Mouse (Mus musculus) T-cell, adult 2 months (primary cell): Measurements from ENCODE around the gene Nfia.
A peak's percentile ranks its signal among the peaks of the same experiment; 100 is the strongest.

ENCODE experiments used
- DNase-seq: peaks from one replicate; pipeline ENCODE4 v3.0.0; 2022; ENCODE audit warnings: low spot score

Nfia gene

GRCm38 (mm10) chr4:97772641-97773040 is at the start of gene Nfia:
Gene Nfia (plus strand): TSS chr4:97772734.
- no peak for DNase-seq

DNA sequence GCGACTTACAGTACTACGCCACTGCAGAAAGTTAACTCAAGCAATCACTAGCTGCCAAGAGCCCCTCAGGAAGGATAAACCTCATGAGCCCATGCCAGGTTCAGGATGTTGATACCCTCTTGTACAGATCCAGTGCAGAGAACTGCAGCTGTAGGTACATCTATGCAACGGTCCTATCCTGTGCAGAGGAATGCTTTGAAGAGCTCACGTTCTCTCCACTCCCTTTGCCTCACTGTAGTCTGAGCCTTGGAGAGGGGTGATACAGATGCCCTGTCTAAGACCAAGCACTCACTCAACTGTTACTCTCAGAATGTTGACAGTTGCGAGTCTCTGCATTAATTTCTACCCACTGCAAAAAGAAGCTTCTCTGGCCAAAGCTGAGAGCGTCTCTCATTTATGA is 49.2 kb upstream of the Nfia start:
- DNase-seq = no peak

GRCm38 (mm10) chr4:97728520-97728919 is 44.0 kb upstream of the Nfia start:
- no peak for DNase-seq

DNA sequence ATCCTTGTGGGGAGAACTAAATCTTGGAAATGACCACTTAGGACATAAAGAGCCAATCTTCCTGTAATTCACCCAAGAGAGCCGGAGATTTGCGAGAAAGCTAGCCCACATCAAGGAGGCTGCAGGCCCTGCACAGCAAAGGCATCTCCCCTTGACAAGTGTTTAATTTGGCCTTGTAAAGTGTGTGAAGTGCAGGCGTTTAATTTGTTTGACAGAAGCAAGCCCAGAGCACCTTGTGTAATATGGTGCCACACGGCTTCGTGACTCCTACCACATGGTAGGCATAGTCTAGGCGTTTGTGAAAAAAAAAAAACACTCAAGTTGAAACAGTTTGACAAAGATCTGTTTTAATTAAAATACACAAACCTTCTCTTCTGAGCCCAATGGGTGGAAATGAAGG is 42.5 kb upstream of the Nfia start:
- no peak for DNase-seq

GRCm38 (mm10) chr4:97730416-97730815 is 42.1 kb upstream of the Nfia start:
- DNase-seq = no peak

DNA sequence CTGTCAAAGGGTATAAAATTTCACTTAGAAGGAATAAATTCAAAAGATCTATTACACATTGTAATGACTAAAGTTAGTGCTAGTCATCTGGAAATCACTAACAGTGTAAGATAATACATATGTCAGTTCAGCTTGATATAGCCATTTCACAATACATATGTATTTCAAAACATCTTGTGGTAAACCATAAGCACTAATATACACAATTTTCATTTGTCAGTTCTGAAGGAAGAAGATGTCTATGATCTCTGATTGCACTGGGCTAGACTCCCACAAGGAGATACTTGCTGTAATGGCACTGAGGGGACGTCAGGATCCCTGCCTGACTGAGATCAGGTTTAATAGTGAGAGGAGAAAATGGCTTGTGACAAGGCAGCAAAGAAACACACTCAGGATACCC is 39.1 kb upstream of the Nfia start:
- no peak for DNase-seq

GRCm38 (mm10) chr4:97743932-97744331 is 28.6 kb upstream of the Nfia start:
- no peak for DNase-seq

DNA sequence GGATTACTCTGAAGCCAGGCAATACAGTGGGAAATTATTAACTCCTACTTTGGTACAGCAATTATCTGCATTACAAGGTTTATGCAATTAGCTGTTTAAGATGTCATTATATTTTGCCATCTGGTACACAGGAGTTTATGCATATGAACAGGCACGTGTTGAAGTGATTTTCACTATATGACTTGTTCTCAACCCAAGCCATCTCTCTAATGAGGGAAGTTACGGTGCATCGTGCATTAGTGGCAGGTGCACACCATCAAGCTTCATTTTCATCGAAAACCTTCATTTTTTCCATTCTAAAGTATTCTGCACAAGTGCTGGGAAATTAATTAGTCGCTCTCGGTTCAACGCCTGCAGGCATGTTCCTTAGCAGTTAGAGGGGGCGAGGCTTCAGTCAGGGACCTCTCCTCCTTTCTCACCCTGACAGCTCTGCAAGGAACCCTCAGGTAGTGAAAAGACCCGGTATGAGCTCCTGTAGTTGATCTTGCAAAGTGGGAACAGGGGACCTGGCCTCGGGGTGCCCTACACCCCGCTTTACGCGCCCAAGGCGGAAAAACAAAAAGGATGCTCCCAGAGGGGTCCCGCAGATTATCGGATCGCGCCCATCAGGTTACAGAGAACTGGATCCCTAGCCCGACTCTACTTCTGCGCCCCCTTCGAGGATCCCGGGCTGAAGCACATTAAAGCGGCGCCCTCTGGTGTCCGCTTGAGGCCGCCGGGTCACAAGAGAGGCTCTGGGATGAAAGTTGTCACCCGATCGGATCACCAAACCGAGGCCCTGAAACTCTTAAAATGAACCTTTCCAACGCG is 27.0 kb upstream of the Nfia start:
- peak; percentile 50 for DNase-seq

DNA sequence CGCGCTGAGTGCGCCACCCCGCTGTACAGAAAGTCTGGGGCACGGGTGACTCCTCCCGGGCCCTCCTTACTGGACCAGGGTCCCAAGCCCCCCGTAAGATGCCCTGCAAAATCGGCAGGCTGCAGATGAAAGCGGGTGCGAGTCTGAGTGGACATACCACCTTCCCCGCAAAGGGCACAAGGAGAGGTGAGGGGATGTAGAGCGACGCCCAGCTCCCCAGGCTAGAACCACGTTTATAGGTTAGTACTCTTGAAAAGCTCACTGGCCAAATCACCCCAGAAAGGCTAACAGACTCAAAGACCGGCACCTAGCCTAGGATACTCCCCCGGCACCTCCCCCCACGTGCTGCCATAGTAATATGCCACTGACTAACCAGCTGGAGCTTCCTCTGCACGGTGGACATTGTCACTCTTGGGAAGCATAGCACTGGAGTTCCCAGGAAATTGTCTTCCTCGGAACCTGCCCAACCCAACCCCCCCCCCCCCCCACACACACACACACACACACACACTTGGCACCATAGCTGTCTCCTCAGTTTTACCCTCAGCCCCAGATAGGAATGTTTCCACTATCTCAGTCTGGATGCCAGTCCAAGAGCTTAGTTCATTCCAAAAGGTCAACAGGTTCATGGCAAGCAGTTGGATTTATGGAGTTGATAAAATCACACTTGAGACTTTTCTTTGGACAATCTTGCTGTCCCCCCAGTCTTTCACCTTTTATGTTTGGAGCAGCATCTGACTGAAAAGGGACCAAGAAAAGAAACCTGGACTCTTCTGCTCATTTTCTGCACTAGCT is 26.2 kb upstream of the Nfia start:
- DNase-seq = no peak

GRCm38 (mm10) chr4:97750401-97750800 is 22.1 kb upstream of the Nfia start:
- DNase-seq = no peak

- DNase-seq = peak; percentile 82
These were observed 21.5 kb upstream of the Nfia start for GRCm38 (mm10) chr4:97751030-97751482.

GRCm38 (mm10) chr4:97751483-97752251 is 20.9 kb upstream of the Nfia start:
- DNase-seq = no peak

GRCm38 (mm10) chr4:97752276-97753010 is 20.1 kb upstream of the Nfia start:
- DNase-seq = no peak

DNA sequence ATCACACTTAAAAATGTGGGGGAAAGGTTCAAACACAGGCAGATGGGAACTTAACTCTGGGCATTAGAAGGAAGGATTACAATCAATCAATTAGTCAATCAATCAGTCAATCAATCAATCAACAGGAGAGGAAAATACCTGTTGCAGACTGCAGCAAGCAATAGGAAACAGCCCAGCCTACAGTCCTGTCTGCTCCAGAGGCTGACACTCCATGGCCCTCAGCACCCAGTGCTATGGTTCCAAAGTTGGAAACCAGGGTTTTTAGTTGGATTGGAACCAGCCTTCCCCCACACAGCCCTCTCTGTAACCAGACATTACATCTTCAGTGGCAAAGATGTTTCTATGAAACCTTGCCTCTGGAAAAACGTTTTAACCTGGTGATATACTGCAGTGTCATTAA is 19.0 kb upstream of the Nfia start:
- no peak for DNase-seq

DNA sequence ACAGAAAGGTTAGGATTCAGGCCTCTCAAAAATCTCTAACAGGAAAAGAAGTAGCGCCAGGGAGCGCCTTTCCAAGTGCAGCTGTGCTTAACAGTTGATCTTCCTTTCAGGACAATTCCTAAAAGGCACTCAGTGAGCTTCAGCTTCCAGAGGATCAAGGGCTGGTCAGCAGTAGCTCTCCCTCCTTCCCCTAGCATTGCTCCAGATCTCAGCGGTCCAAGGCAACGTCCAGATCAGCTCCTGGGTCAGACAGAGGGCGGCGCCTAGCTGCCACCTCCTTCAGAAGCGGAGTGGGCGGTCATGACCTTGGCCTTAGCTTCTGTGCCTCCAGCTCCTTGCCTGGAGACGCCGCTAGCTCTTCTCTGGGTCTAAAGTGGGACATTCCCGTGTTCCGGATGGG is 18.3 kb upstream of the Nfia start:
- no peak for DNase-seq

GRCm38 (mm10) chr4:97757207-97757977 is 15.1 kb upstream of the Nfia start:
- peak; percentile 26 for DNase-seq

DNA sequence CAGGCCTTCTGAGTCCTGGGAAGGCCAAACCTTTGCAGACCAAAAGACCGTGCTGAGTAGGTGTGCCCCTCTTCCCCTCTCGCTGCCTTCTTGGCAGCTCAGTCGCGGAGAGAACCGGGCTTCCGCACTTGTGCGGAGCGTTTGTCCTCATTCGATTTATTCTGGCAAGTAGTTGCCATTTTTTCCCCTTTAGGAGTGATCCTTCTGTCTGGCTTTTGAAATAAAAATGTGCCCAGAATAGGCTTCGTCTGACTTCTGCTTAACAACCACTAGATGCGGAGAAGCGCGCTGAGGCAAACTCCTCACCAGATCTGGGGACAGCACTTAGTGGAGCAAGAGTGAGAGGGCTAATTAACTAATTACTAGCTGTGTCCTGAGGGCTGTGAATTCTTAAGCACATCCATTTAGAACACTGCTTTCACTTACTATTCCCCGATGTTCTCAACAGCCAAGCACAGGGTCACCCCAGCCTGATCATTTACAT is 14.5 kb upstream of the Nfia start:
- peak; percentile 5 for DNase-seq

GRCm38 (mm10) chr4:97758661-97759060 is 13.9 kb upstream of the Nfia start:
- DNase-seq = no peak

- no peak for DNase-seq
These were observed 7.9 kb upstream of the Nfia start for GRCm38 (mm10) chr4:97764616-97765015.

- no peak for DNase-seq
These were observed 7.1 kb upstream of the Nfia start for GRCm38 (mm10) chr4:97765341-97766020.
